ENCODE assay signal across 8 mouse cellular contexts in genomic region chr2:6322938-6323521, GRCm38 (mm10). TPM values are rescaled to one million over a fixed set of nuclear protein-coding genes. Genes with fewer than 3 reads are reported as not detected.
DNase-seq lines count a peak whose midpoint lies in the region; ATAC-seq and TF ChIP-seq lines count a peak whose summit lies in the region.

No protein-coding gene starts in this region.

- H3K27me3 ChIP-seq in forebrain, postnatal 0 days (ENCODE audit: insufficient read depth, low read length) = no peaks in the 10 kb centered on the region
- H3K27me3 ChIP-seq in hindbrain, embryonic 11.5 days (ENCODE audit: control insufficient read depth, insufficient read depth, low read length) = no peaks in the 10 kb centered on the region

- no peaks in the 10 kb centered on the region for H3K9me3 ChIP-seq in forebrain, postnatal 0 days (ENCODE audit: low read length)
- H3K9me3 ChIP-seq in hindbrain, embryonic 11.5 days (ENCODE audit: control insufficient read depth, low read length) = no peaks in the 10 kb centered on the region

- ATAC-seq in forebrain, postnatal 0 days = peak; percentile 85
- ATAC-seq in hindbrain, embryonic 11.5 days (ENCODE audit: low FRiP score) = peak; percentile 80

- H3K4me3 ChIP-seq in forebrain, postnatal 0 days (ENCODE audit: low read depth, low read length) = peak overlapping the region; percentile 96
- H3K4me3 ChIP-seq in hindbrain, embryonic 11.5 days (ENCODE audit: low read depth, low read length) = peak overlapping the region; percentile 91

- DNase-seq in NIH3T3 (ENCODE audit: low read depth) = peak; percentile 75
- peak; percentile 53 to 70 for DNase-seq in cerebellum, adult 18-20 months
- peak; percentile 64 for DNase-seq in forebrain, postnatal 0 days
- peak; percentile 72 for DNase-seq in hindbrain, embryonic 11.5 days (ENCODE audit: low spot score)
- DNase-seq in layer of hippocampus, postnatal 36 days = peak; percentile 20 to 32
- peak; percentile 72 for DNase-seq in lung, postnatal 36 days
- peak; percentile 76 for DNase-seq in retina, postnatal 1 day
- DNase-seq in thymus, postnatal 25 days = peak; percentile 64

- peak; percentile 22; the same call in 1 of the 2 replicates for TF ChIP-seq CTCF in forebrain, postnatal 0 days (IDR thresholded peaks at IDR 0.05; ENCODE audit: low read depth)

- peak overlapping the region; percentile 69 for H3K4me2 ChIP-seq in forebrain, postnatal 0 days (ENCODE audit: low read depth)
- H3K4me2 ChIP-seq in hindbrain, embryonic 11.5 days (replicated peaks; ENCODE audit: low read depth, low read length) = peak overlapping the region; percentile 70

- under 1% methylated on average over 64 of the region's 70 CpGs for WGBS in forebrain, postnatal 0 days
- under 1% methylated on average over 48 of the region's 70 CpGs for WGBS in hindbrain, embryonic 11.5 days

- H3K9ac ChIP-seq in forebrain, postnatal 0 days = peak overlapping the region; percentile 95
- peak overlapping the region; percentile 97 for H3K9ac ChIP-seq in hindbrain, embryonic 11.5 days (ENCODE audit: low read depth, low read length)

- no peaks in the 10 kb centered on the region for H3K36me3 ChIP-seq in forebrain, postnatal 0 days (ENCODE audit: insufficient read depth)
- no peaks in the 10 kb centered on the region for H3K36me3 ChIP-seq in hindbrain, embryonic 11.5 days (ENCODE audit: control insufficient read depth, insufficient read depth, low read length)

- peaks cover 10% of the 10 kb centered on the region for H3K4me1 ChIP-seq in forebrain, postnatal 0 days (ENCODE audit: insufficient read depth)
- H3K4me1 ChIP-seq in hindbrain, embryonic 11.5 days (replicated peaks; ENCODE audit: control insufficient read depth, insufficient read depth, low read length) = no peaks in the 10 kb centered on the region; the same call in 1 of the 2 replicates

- peak overlapping the region; percentile 95 for H3K27ac ChIP-seq in forebrain, postnatal 0 days (ENCODE audit: low read depth, low read length)
- H3K27ac ChIP-seq in hindbrain, embryonic 11.5 days (ENCODE audit: low read depth, low read length) = peak overlapping the region; percentile 98

RNA-seq across cellular contexts. Expression of gene Usp6nl, which starts 0.6 kb away (rescaled TPM):
- total RNA-seq in forebrain, postnatal 0 days (2014; rRNA removed) = 13.5 and 18.3 TPM in 2 replicates
- 3.8 and 6.5 TPM in 2 replicates for polyA plus RNA-seq in forebrain, postnatal 0 days (2015; fragmentation: Nextera tagmentation; extraction: Ambion mirVana)
- 12.9 and 15.8 TPM in 2 replicates for polyA plus RNA-seq in hindbrain, embryonic 11.5 days (2014; fragmentation: Nextera tagmentation; extraction: Ambion mirVana)
- 10 to 100 TPM; 13.0 to 16.7 TPM for total RNA-seq in layer of hippocampus, postnatal 36 days (2021)

Comparison
In these comparisons a context has a peak if more than half of its experiments do, and no peak if none do; other contexts are left out.
1. Peak in every context shown above with its lines: DNase-seq, ATAC-seq, H3K4me3 ChIP-seq and H3K27ac ChIP-seq.
2. DNase-seq: peak in every context shown above with its lines; median percentile 76 in retina, postnatal 1 day; 75 in NIH3T3; 72 in hindbrain, embryonic 11.5 days; 72 in lung, postnatal 36 days; 64 in forebrain, postnatal 0 days; 64 in thymus, postnatal 25 days; 62 in cerebellum, adult 18-20 months; 26 in layer of hippocampus, postnatal 36 days.